Mouse (Mus musculus): Measurements from ENCODE around the gene Ece1. TPM values are rescaled to one million over a fixed set of nuclear protein-coding genes. Genes with fewer than 3 reads are reported as not detected.

Ece1 gene
- polyA plus RNA-seq, 1 experiment, result 69.9 TPM

DNA sequence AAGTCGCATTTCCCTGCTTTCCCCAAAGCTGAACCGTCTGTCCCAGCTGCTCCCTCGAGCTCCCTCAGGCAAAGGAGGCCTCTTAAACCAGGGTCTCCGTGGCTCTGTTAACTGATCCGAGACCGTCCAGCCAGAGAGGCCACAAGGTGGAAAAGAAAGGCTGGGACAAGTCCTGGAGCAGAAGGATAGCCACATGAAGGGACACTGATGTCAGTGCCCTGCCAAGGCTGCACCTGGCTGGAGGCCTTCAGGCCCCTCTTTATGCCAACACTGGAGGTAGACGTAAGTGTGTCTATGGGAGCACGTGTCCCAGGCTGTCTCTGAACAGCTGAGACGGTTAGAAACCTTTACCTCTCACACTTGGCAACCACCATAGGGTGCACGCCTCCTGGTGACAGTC lies 57.1 kb downstream of the Ece1 start:
- Histone ChIP-seq H3K4me2 (ENCODE audit: low read depth) (no peak overlapping the region), H3ac (ENCODE audit: control insufficient read depth, insufficient read length) (no peak overlapping the region), H3K27me3 (ENCODE audit: control insufficient read depth, insufficient read depth, insufficient read length) (no peaks in the 10 kb centered on the region), H3K4me3 (no peak overlapping the region), H3K79me2 (ENCODE audit: control insufficient read depth, insufficient read depth) (no peaks in the 10 kb centered on the region), H3K36me3 (ENCODE audit: control insufficient read depth, insufficient read depth) (no peaks in the 10 kb centered on the region)
- TF ChIP-seq E2F4 (IDR thresholded peaks at IDR 0.05; ENCODE audit: insufficient read depth) (no peak), TCF12 (IDR thresholded peaks at IDR 0.05; ENCODE audit: insufficient read depth, poor library complexity, severe bottlenecking) (no peak), USF1 (IDR thresholded peaks at IDR 0.05; ENCODE audit: low read depth) (no peak), MAX (IDR thresholded peaks at IDR 0.05; ENCODE audit: low read depth) (no peak), TCF3 (IDR thresholded peaks at IDR 0.05; ENCODE audit: insufficient read length, low read depth) (no peak), REST (IDR thresholded peaks at IDR 0.05; ENCODE audit: insufficient read depth, insufficient read length) (no peak)

DNA sequence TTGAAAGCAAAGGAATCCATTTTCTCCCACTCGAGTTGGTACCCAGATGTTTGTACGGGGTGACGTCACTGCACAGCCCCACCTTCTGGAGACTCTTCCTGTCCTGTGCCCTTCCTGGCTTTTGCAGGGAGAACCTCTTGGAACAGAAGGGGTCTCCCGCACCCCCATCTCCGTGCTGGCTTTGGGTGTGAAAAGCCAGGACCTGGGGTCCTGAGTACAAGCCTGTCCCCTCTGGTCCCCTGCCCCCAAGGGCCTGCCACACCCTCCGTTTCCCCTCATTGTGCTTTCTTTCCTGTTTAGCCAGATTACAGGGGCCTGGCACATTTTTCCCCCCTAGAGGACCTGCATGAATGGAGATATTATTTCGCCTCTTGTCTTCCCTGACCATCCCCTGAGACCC lies 58.0 kb downstream of the Ece1 start:
- H3K4me3 ChIP-seq, result no peak overlapping the region
- no peak overlapping the region for H3K4me2 ChIP-seq (ENCODE audit: low read depth)
- TF ChIP-seq CEBPB (IDR thresholded peaks at IDR 0.05; ENCODE audit: insufficient read depth, poor library complexity, severe bottlenecking) (no peak), TCF3 (IDR thresholded peaks at IDR 0.05; ENCODE audit: insufficient read length, low read depth) (no peak), POLR2AphosphoS2 (IDR thresholded peaks at IDR 0.05; ENCODE audit: insufficient read length, low read depth) (no peak), SRF (IDR thresholded peaks at IDR 0.05; ENCODE audit: control insufficient read depth, insufficient read length, low read depth) (no peak), MYOG (IDR thresholded peaks at IDR 0.05; ENCODE audit: control insufficient read depth in 1 of 3, insufficient read depth in 1 of 3, insufficient read length in 2 of 3, low read depth in 2 of 3) (no peak), USF1 (IDR thresholded peaks at IDR 0.05; ENCODE audit: low read depth) (no peak), POLR2A (IDR thresholded peaks at IDR 0.05; ENCODE audit: insufficient read length, low read depth) (no peak), REST (IDR thresholded peaks at IDR 0.05; ENCODE audit: insufficient read depth, insufficient read length) (no peak), MAX (IDR thresholded peaks at IDR 0.05; ENCODE audit: low read depth) (no peak), TCF12 (IDR thresholded peaks at IDR 0.05; ENCODE audit: insufficient read depth, poor library complexity, severe bottlenecking) (no peak)
- H3K79me2 ChIP-seq (ENCODE audit: control insufficient read depth, insufficient read depth), result no peaks in the 10 kb centered on the region
- H3ac ChIP-seq (ENCODE audit: control insufficient read depth, insufficient read length), result no peak overlapping the region
- no peaks in the 10 kb centered on the region for H3K27me3 ChIP-seq (ENCODE audit: control insufficient read depth, insufficient read depth, insufficient read length)
- H3K36me3 ChIP-seq (ENCODE audit: control insufficient read depth, insufficient read depth), result no peaks in the 10 kb centered on the region

DNA sequence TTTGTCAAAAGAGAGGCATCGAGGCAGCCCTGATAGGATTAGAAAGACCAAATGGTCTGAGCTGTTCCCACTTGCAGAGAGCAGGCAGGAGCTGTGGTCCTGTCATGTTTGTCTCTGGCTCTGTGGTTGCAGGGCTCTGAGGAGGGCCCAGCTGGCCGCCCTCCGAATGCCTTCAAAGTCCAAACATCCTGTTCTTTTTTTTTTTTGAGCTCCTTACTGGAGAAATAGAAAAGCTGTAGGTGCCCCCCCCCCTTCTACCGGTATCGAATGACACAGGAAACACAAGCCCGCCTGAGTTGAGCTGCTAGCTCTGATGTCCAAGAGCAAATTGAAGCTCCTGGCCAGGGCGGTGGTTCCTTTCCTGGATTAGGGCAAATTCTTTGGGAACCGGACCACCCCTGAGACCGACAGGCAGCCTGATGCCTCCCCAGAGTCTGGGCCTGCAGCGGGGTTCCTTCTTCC lies 58.5 kb downstream of the Ece1 start:
- TF ChIP-seq MYOG (IDR thresholded peaks at IDR 0.05; ENCODE audit: control insufficient read depth in 1 of 3, insufficient read depth in 1 of 3, insufficient read length in 2 of 3, low read depth in 2 of 3), result no peak
- no peak for TF ChIP-seq TCF12 (IDR thresholded peaks at IDR 0.05; ENCODE audit: insufficient read depth, poor library complexity, severe bottlenecking)
- TF ChIP-seq E2F4 (IDR thresholded peaks at IDR 0.05; ENCODE audit: insufficient read depth), result no peak
- no peak for TF ChIP-seq POLR2A (IDR thresholded peaks at IDR 0.05; ENCODE audit: insufficient read length, low read depth)
- no peak for TF ChIP-seq REST (IDR thresholded peaks at IDR 0.05; ENCODE audit: insufficient read depth, insufficient read length)
- no peak for TF ChIP-seq CEBPB (IDR thresholded peaks at IDR 0.05; ENCODE audit: insufficient read depth, poor library complexity, severe bottlenecking)
- no peak for TF ChIP-seq MAX (IDR thresholded peaks at IDR 0.05; ENCODE audit: low read depth)
- no peak for TF ChIP-seq MYOD1 (IDR thresholded peaks at IDR 0.05; ENCODE audit: control insufficient read depth in 1 of 3, insufficient read length in 2 of 3, low read depth in 2 of 3)
- TF ChIP-seq POLR2AphosphoS2 (IDR thresholded peaks at IDR 0.05; ENCODE audit: insufficient read length, low read depth), result no peak
- TF ChIP-seq TCF3 (IDR thresholded peaks at IDR 0.05; ENCODE audit: insufficient read length, low read depth), result no peak
- no peak for TF ChIP-seq USF1 (IDR thresholded peaks at IDR 0.05; ENCODE audit: low read depth)
- TF ChIP-seq SRF (IDR thresholded peaks at IDR 0.05; ENCODE audit: control insufficient read depth, insufficient read length, low read depth), result no peak
- Histone ChIP-seq H3K4me3 (no peak overlapping the region), H3K4me2 (ENCODE audit: low read depth) (no peak overlapping the region), H3K36me3 (ENCODE audit: control insufficient read depth, insufficient read depth) (no peaks in the 10 kb centered on the region), H3K27me3 (ENCODE audit: control insufficient read depth, insufficient read depth, insufficient read length) (no peaks in the 10 kb centered on the region), H3K79me2 (ENCODE audit: control insufficient read depth, insufficient read depth) (no peaks in the 10 kb centered on the region), H3ac (ENCODE audit: control insufficient read depth, insufficient read length) (no peak overlapping the region)

DNA sequence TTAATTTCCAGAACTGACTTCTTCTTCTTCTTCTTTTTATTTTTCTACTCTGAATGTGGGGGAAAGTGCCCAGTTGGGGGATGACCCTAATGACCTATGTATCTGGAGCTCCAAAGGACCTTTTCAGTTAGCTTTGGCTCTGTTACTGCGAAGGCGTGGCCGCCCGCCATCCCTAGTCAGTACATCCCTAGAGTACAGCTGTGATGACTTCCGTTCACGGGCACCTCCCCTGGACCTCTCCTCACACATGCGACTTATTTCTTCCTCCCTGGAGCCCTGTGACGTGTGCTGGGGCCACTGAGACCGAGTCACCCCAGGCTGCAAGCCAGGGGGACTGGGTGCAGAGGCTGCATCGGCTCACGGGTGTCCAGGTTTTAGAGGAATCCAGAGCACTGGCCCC lies 59.5 kb downstream of the Ece1 start:
- Histone ChIP-seq H3K4me3 (no peak overlapping the region), H3K4me2 (ENCODE audit: low read depth) (no peak overlapping the region), H3K79me2 (ENCODE audit: control insufficient read depth, insufficient read depth) (no peaks in the 10 kb centered on the region), H3K27me3 (ENCODE audit: control insufficient read depth, insufficient read depth, insufficient read length) (no peaks in the 10 kb centered on the region), H3ac (ENCODE audit: control insufficient read depth, insufficient read length) (no peak overlapping the region), H3K36me3 (ENCODE audit: control insufficient read depth, insufficient read depth) (no peaks in the 10 kb centered on the region)
- TF ChIP-seq REST (IDR thresholded peaks at IDR 0.05; ENCODE audit: insufficient read depth, insufficient read length) (no peak), TCF12 (IDR thresholded peaks at IDR 0.05; ENCODE audit: insufficient read depth, poor library complexity, severe bottlenecking) (no peak), POLR2A (IDR thresholded peaks at IDR 0.05; ENCODE audit: insufficient read length, low read depth) (no peak), SRF (IDR thresholded peaks at IDR 0.05; ENCODE audit: control insufficient read depth, insufficient read length, low read depth) (no peak), E2F4 (IDR thresholded peaks at IDR 0.05; ENCODE audit: insufficient read depth) (no peak), TCF3 (IDR thresholded peaks at IDR 0.05; ENCODE audit: insufficient read length, low read depth) (no peak), USF1 (IDR thresholded peaks at IDR 0.05; ENCODE audit: low read depth) (no peak), MAX (IDR thresholded peaks at IDR 0.05; ENCODE audit: low read depth) (no peak), POLR2AphosphoS2 (IDR thresholded peaks at IDR 0.05; ENCODE audit: insufficient read length, low read depth) (no peak), CEBPB (IDR thresholded peaks at IDR 0.05; ENCODE audit: insufficient read depth, poor library complexity, severe bottlenecking) (no peak), MYOD1 (IDR thresholded peaks at IDR 0.05; ENCODE audit: control insufficient read depth in 1 of 3, insufficient read length in 2 of 3, low read depth in 2 of 3) (no peak), MYOG (IDR thresholded peaks at IDR 0.05; ENCODE audit: control insufficient read depth in 1 of 3, insufficient read depth in 1 of 3, insufficient read length in 2 of 3, low read depth in 2 of 3) (no peak)

DNA sequence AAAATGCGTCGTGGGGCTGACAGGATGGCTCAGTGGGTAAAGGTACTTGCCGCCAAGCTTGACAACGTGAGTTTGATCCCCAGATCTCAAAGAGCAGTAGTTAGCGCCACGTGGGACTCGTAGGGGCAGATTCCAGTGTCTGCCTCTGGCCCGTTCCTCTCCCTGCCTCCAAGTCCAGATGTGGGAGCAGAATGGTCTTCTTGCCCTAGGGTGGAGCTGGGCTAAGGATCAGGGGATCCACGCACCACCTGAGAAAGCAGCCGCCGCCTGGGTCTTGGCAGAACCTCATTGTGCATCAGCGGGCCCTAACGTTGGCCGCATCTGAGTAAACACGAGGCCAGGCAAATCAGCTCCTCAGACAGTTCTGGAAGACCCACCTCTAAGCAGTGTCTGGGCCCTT lies 61.0 kb downstream of the Ece1 start:
- Histone ChIP-seq H3K27me3 (ENCODE audit: control insufficient read depth, insufficient read depth, insufficient read length) (no peaks in the 10 kb centered on the region), H3K79me2 (ENCODE audit: control insufficient read depth, insufficient read depth) (no peaks in the 10 kb centered on the region), H3ac (ENCODE audit: control insufficient read depth, insufficient read length) (no peak overlapping the region), H3K4me2 (ENCODE audit: low read depth) (no peak overlapping the region), H3K36me3 (ENCODE audit: control insufficient read depth, insufficient read depth) (no peaks in the 10 kb centered on the region), H3K4me3 (no peak overlapping the region)
- TF ChIP-seq CEBPB (IDR thresholded peaks at IDR 0.05; ENCODE audit: insufficient read depth, poor library complexity, severe bottlenecking), result no peak

Measured in myocyte (in vitro differentiated cells).